ENCODE assay signal across 15 mouse cellular contexts in the genomic region with DNA sequence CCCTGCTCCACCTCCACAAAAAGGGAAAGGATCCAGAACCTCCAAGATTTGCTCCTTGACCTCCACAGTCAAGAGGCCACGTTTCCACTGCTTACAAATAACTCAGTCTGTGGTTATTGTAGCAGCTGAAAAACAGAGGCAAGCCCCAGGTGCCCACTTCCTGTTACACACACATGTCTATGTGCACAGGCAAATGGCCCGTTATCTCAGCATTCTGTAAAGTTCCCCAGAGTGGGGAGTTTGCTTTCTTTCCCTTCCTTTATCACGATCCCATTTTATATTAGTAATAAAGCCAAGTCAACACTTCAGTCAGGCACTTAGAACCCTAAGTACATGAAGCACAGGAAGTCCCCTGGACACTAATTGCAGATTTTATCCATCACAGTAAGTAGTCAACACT. TPM values are rescaled to one million over a fixed set of nuclear protein-coding genes. Genes with fewer than 3 reads are reported as not detected.
A peak's percentile ranks its signal among the peaks of the same experiment; 100 is the strongest.
DNase-seq lines count a peak whose midpoint lies in the region; ATAC-seq lines count a peak whose summit lies in the region.
"Had no signal": no experiment of that assay in that cellular context is flagged by ENCODE, and none has a peak within 500 bp of the region (broad histone marks: within the 10 kb centered on the region; RNA-seq: fewer than 3 reads in every experiment).

No protein-coding gene starts in this region.

- peak; percentile 65 for ATAC-seq in activated CD4-positive, CD25-positive, alpha-beta regulatory T cell, adult 4 months

- DNase-seq in CD4-positive, CD25-positive, alpha-beta regulatory T cell, adult 2 months (ENCODE audit: low read depth, low spot score), result peak; percentile 81
- peak; percentile 63 for DNase-seq in lung, postnatal 36 days
- DNase-seq in thymus, postnatal 10 days (ENCODE audit: low spot score in 2 of 2), result peak; percentile 75
- DNase-seq in MN1 (ENCODE audit: low spot score), result no peak
- no peak for DNase-seq in urinary bladder, postnatal 25 days (ENCODE audit: low spot score)
- no peak for DNase-seq in adrenal gland, adult 18-20 months (ENCODE audit: low spot score in 2 of 2)
- DNase-seq: cerebellum, adult 9-10 months; gastrocnemius, postnatal 36 days; heart, postnatal 14 days; kidney, adult 9 months; liver; right cerebral cortex, adult 18-20 months had no signal

RNA-seq across cellular contexts. Expression of a gene that starts 8.0 kb away (rescaled TPM):
- 1 to 10 TPM; 1.0 to 1.6 TPM for polyA plus RNA-seq in activated CD4-positive, CD25-positive, alpha-beta regulatory T cell, adult 4 months (2017; shearing (Covaris generic))
- total RNA-seq in adrenal gland, adult 18-20 months (2021), result not detected
- total RNA-seq: gastrocnemius, postnatal 36 days; layer of hippocampus, postnatal 14 days had no signal
- polyA plus RNA-seq: neural tube, embryonic 11.5 days had no signal

RNA-seq across cellular contexts. Expression of a gene that starts 11.5 kb away (rescaled TPM):
- 10 to 100 TPM; 18.5 to 39.1 TPM for polyA plus RNA-seq in activated CD4-positive, CD25-positive, alpha-beta regulatory T cell, adult 4 months (2017; shearing (Covaris generic))
- 1 to 10 TPM in 1 of 2 experiments, under 1 TPM in 1; 0.64 to 3.7 TPM for total RNA-seq in adrenal gland, adult 18-20 months (2021)
- total RNA-seq: gastrocnemius, postnatal 36 days; layer of hippocampus, postnatal 14 days had no signal

RNA-seq across cellular contexts. Expression of a gene that starts 48.8 kb away (rescaled TPM):
- polyA plus RNA-seq in activated CD4-positive, CD25-positive, alpha-beta regulatory T cell, adult 4 months (2017; shearing (Covaris generic)), result not detected
- total RNA-seq in adrenal gland, adult 18-20 months (2021), result 1 to 10 TPM in 1 of 2 experiments, under 1 TPM in 1; 0.83 to 2.0 TPM
- total RNA-seq: gastrocnemius, postnatal 36 days; heart, postnatal 14 days had no signal

RNA-seq across cellular contexts. Expression of a gene that starts 55.1 kb away (rescaled TPM):
- polyA plus RNA-seq in activated CD4-positive, CD25-positive, alpha-beta regulatory T cell, adult 4 months (2017; shearing (Covaris generic)), result not detected
- total RNA-seq in adrenal gland, adult 18-20 months (2021), result not detected
- total RNA-seq: gastrocnemius, postnatal 36 days; heart, postnatal 14 days had no signal

Comparison
In these comparisons a context has a peak if more than half of its experiments do, and no peak if none do; other contexts are left out.
1. DNase-seq: peak in CD4-positive, CD25-positive, alpha-beta regulatory T cell, adult 2 months (single experiment), lung, postnatal 36 days (single experiment) and thymus, postnatal 10 days (2 of 2); none in MN1 (single experiment), urinary bladder, postnatal 25 days (single experiment) and adrenal gland, adult 18-20 months (0 of 2).